Mouse (Mus musculus) thymus, adult 2 months (tissue): Measurements from ENCODE around the gene Tcf19.

ENCODE experiments used
- CTCF ChIP-seq: fragments of 200-500 bp; IDR thresholded peaks from 2 replicates; pipeline ENCODE4 v1.5.1; 2012; ENCODE audit warnings: mild to moderate bottlenecking, control low read depth, low read length, moderate library complexity, borderline replicate concordance; ENCODE audit not compliant: control insufficient read depth, poor library complexity, insufficient read depth; ENCODE audit errors: extremely low read depth
- POLR2A ChIP-seq: fragments of 200-500 bp; IDR thresholded peaks from 2 replicates; pipeline ENCODE4 v1.6.1; 2012; ENCODE audit warnings: mild to moderate bottlenecking, low read length, control low read depth, moderate library complexity; ENCODE audit not compliant: control insufficient read depth, poor library complexity, insufficient read depth; ENCODE audit errors: extremely low read depth

DNA sequence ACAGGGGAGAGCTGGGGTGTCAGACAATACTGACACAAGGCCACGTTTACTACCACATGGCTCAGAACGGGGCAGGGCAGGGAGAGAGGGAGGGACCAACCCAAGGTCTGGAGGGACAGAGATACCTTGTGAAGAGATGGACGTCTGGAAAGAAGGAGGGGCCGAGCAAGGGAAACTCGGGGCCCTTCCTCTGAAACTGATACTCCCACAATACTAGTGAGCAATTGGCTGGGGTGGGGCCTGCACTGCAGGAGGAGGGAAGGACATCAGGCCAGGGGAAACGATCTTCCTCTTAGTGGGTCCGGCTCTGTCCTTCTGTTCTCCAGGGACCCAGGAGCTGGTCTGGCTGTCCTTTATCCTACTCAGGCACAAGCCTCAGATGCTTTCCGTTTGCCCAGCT is 34.2 kb upstream of the Tcf19 start:
- TF ChIP-seq POLR2A (no peak), CTCF (no peak)
